Mouse (Mus musculus) testis, adult 10 weeks (tissue): ENCODE data around the gene Slc26a10. TPM values are rescaled to one million over a fixed set of nuclear protein-coding genes. Genes with fewer than 3 reads are reported as not detected.

ENCODE experiments used
- polyA plus RNA-seq: library from polyadenylated mRNA; stranded (reverse); fragments of 350-450 nt; fragmentation: Illumina TruSeq; extraction: RNeasy Lipid Tissue Mini Kit (QIAGEN cat#74804); gene quantifications from one replicate; pipeline ENCODE4 v1.2.3, GENCODE M21; 2014; ENCODE audit warnings: low read depth, low replicate concordance

Gene Slc26a10
- 3.1 TPM for polyA plus RNA-seq

DNA sequence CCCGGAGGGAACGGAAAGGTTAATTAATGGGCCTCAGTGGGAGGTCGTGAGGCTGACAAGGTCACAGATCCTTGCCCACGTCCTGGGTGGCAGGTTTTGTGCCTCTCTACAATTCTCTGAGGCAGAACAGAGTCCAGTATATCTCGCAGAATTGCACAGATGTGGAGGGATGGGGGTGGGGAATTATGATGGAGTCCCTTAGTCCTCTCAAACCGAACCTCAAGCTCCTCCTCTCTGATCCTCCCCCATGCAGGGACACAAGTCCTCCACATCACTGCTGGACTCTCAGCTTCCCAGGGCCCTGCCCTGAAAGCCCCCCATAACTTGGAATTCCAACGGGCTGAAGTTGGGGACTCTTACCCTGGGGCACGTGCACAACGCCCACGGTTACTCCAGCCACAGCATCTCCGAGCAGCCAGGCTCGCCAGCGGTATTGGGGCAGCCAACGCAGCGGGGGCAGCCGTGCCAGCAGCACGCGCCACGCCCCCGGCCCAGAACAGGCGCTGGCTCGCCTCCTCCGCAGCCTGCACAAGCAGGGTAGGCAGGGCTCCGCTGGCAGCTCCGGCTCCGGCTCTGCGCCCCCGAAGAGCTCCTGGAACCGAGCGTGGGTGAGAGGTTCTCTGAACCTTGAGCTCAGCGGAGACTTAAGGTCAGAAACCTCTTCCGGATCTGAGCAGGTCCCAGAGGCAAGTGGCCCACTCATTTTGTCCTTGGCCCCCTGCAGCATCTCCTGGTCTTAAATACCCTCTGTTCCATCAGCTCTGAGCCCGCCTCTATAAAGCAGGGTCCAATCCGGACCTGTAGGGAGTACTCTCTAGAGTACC, at the start of gene Slc26a10:
TSS of gene Slc26a10 (minus strand) at position 775 of the 824 bp plus-strand sequence.

DNA sequence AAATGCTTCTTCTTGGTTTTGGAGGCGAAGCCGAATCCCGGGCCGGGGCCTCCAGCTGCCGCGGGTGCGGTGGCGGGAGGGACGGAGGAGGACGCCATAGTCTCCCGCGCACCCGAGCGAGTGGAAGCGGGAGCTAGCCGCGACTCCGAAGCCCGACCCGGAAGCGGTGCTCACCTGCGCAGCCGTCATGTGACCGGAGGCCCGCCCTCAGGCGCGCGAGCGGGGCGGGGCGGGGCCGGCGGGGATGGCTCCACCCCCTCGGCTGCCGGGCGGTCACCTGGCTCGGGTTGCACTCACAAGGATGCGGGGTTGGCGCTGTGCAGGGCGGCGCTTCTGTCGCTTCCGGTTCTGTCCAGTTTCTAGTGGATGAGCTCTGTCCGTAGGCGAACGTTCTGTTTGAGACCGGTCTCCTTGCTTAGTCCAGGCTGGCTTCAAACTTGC, 31.0 kb upstream of the Slc26a10 start, which contains the start of gene Pip4k2c:
TSS of gene Pip4k2c (minus strand) at position 172 of the 441 bp plus-strand sequence.

DNA sequence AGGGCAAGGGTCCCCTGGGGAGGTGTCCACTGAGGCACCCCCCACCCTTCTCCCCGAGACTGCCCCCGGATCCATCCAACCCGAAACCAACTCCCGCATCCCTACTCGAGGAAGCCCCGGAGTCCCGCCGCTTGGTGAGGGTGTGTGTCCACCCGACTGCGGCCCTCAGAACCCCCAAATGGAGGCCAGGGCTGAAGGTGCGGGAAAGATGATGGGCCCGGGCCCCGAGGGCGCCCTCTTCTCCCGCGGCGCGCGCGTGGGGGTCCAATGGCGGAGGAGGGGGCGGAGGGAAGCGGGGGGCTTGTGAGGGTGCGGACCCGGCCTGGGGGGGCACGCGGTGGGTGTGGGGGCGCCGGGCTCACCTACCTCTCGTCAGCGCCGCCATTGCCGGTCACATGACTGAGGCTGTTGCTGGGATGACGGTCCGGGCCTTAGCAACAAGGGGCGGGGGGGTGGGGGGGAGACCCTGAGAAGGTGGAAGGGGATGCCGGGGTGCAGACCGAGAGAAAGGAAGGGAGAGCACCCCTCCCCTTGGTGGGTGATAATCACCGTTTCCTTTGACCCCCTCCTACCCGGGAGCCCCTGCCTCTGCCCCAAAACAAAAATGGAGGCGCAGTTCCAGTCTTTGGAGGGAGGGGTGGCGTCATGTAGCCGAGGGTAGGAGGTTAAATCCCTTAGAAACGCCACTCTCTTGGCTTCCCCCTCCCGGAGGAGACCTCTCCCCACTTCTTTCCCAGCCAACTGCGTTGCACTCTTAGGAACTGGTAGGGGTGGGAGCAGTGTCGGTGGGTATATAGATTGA, 15.1 kb upstream of the Slc26a10 start, which contains the start of gene Dtx3:
TSS of gene Dtx3 (minus strand) at position 401 of the 802 bp plus-strand sequence.

DNA sequence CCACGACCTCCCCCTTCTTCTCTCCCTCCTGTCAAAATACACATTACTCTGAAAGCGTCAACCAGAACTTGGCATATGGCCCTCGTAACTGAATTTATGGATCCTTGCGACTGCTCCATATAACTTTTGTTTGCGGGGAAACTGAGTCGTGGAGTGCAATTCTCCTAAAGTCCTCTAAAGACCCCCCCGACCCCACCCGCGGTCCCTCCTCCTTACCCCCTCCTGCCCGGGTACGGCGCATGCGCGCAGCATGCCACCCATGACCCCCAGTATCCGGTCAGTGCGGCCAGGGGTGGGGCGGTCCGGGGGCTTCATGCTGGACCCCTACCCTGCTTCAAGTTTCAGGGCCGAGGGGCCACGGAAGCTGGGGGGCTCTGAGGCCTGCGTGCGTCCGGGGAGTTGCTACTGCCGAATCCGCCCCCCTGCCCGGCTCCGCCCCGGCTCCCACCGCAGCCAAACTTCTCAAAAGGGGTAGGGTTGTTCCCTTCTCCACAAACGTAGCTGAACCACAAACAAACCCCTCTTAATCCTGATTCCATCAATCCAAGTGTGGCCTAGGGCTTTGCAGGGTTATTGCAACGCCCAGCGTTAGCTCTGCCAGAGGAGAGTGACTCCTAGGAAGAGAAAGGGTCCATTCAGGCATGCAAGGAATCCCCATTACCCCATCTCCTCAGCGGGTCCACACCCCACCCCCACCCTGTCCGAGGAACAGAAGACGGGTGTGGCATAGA, 9.4 kb upstream of the Slc26a10 start, which contains the start of gene Arhgef25:
TSS of gene Arhgef25 (minus strand) at position 433 of the 731 bp plus-strand sequence.

DNA sequence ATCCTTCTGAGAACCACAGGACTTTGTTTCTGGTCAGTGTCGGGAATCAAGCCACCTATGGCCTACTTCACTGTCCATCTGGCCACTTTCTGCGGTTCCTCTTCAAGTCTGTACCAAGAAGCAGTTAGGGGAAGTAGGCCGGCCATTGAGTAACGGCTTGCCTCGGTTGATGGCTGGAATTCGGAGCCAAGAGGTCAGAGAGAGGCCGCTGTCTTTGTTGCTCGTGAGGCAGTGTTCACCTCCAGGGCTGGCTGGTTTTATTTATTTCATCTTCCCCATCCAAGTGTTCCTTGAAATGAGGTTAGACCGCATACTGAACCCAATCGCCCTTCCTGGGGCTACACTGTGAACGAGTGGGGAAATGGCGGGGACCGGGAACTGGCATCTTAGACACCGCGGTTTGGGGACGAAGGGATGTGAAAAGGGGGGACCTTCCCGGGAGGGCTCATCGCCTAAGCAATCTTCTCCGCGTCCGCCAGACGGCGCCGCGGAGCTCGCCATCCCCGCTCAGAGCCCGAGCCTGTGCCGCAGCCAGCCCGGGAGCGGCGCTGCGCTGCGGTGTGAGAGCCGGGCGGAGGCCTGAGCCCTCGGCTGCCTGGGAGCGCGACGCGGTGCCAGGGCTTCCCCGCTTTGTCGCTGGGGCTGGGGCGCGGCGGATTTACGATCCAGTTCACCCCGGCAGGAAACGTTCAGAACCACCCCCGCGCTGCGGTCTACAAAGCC, 15.7 kb downstream of the Slc26a10 start, which contains the start of gene B4galnt1:
TSS of gene B4galnt1 (plus strand) at position 595 of the 723 bp plus-strand sequence.

Other genes starting within 250 kb of the Slc26a10 start
- 5.3 TPM for gene Ctdsp2, start 201.9 kb downstream of the Slc26a10 start, polyA plus RNA-seq
- gene Avil, start 179.9 kb downstream of the Slc26a10 start, polyA plus RNA-seq, result not detected
- gene Tsfm, start 149.8 kb downstream of the Slc26a10 start, polyA plus RNA-seq, result 2.9 TPM
- gene Mettl1, start 139.2 kb downstream of the Slc26a10 start, polyA plus RNA-seq, result 3.7 TPM
- not detected for gene Eef1akmt3, start 139.1 kb downstream of the Slc26a10 start, polyA plus RNA-seq
- gene Cyp27b1, start 132.4 kb downstream of the Slc26a10 start, polyA plus RNA-seq, result 0.11 TPM
- 0.27 TPM for gene March9, start 120.5 kb downstream of the Slc26a10 start, polyA plus RNA-seq
- 13.9 TPM for gene Cdk4, start 117.1 kb downstream of the Slc26a10 start, polyA plus RNA-seq
- gene Tspan31, start 110.4 kb downstream of the Slc26a10 start, polyA plus RNA-seq, result 9.5 TPM
- 0.06 TPM for gene Agap2, start 105.4 kb downstream of the Slc26a10 start, polyA plus RNA-seq
- 5.2 TPM for gene Os9, start 59.5 kb downstream of the Slc26a10 start, polyA plus RNA-seq
- gene B4galnt1, start 15.4 kb downstream of the Slc26a10 start, polyA plus RNA-seq, result 1.1 TPM
- gene Arhgef25, start 9.4 kb upstream of the Slc26a10 start, polyA plus RNA-seq, result 7.3 TPM
- gene Dtx3, start 15.1 kb upstream of the Slc26a10 start, polyA plus RNA-seq, result 7.7 TPM
- 7.2 TPM for gene Pip4k2c, start 30.9 kb upstream of the Slc26a10 start, polyA plus RNA-seq
- gene Kif5a, start 82.7 kb upstream of the Slc26a10 start, polyA plus RNA-seq, result 0.84 TPM
- gene Dctn2, start 85.7 kb upstream of the Slc26a10 start, polyA plus RNA-seq, result 67.0 TPM
- 3.4 TPM for gene Mbd6, start 108.4 kb upstream of the Slc26a10 start, polyA plus RNA-seq
- gene Mars, start 131.1 kb upstream of the Slc26a10 start, polyA plus RNA-seq, result 11.4 TPM
- 0.10 TPM for gene Arhgap9, start 141.3 kb upstream of the Slc26a10 start, polyA plus RNA-seq
- 0.13 TPM for gene Gli1, start 161.3 kb upstream of the Slc26a10 start, polyA plus RNA-seq
- gene Inhbe, start 173.8 kb upstream of the Slc26a10 start, polyA plus RNA-seq, result not detected
- not detected for gene Inhbc, start 189.8 kb upstream of the Slc26a10 start, polyA plus RNA-seq
- gene R3hdm2, start 199.7 kb upstream of the Slc26a10 start, polyA plus RNA-seq, result 121 TPM